Mouse (Mus musculus) erythroblast, embryonic 14.5 days (primary cell): Measurements from ENCODE around the gene Kyat1.

Source experiments
- GATA1 ChIP-seq: IDR thresholded peaks from 2 replicates; pipeline ENCODE4 v1.6.1; 2012; ENCODE audit warnings: low read length, inconsistent platforms, mixed read lengths
- TAL1 ChIP-seq: IDR thresholded peaks from 3 replicates; pipeline ENCODE4 v1.6.1; 2012; ENCODE audit warnings: low read length, inconsistent platforms, mixed read lengths

- TF ChIP-seq TAL1 (no peak), GATA1 (no peak)
Observed at GRCm38 (mm10) chr2:30166677-30167076, 39.0 kb downstream of the Kyat1 start.
